Mouse (Mus musculus): Measurements from ENCODE around the gene Pla2g2e. TPM values are rescaled to one million over a fixed set of nuclear protein-coding genes. Genes with fewer than 3 reads are reported as not detected.
"Not testable (repeated sequence)": the region's sequence is repeated elsewhere in the genome, so short reads cannot be mapped to it uniquely, and the experiment has no call there.

Pla2g2e gene
- polyA plus RNA-seq, 1 experiment from 2014 or later, result 0.48 TPM

DNA sequence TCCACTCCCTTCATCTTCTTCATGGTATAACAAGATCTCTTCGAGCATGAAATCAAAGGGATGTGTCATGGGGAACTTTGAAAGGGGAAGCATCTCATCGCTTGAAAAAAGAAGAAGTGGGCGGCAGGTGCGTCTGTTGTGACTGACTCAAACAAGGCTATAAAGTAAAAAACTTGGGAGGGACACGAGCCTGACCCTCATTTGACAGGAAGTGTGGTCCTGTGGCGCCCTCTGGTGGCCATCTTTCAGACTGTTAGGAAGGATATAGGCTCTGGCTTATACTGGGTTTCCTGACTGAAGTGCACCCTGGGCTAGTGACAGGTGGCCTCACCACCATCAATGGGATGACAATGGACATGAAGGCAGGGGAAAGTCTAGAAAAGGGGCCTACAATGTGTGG lies 6.5 kb downstream of the Pla2g2e start:
- Histone ChIP-seq H3K9me3 (replicated peaks) (no peaks in the 10 kb centered on the region), H3K27ac (no peak overlapping the region), H3K9ac (no peak overlapping the region), H3K27me3 (peaks cover 18% of the 10 kb centered on the region), H3K4me2 (no peak overlapping the region), H3K4me1 (peaks cover 8% of the 10 kb centered on the region), H3K4me3 (replicated peaks) (no peak overlapping the region), H3K36me3 (no peaks in the 10 kb centered on the region)
- no peak; the same call in 1 of the 2 replicates for ATAC-seq (replicated peaks; ENCODE audit: low FRiP score)
- WGBS, result 7% methylated on average over 6 of the region's 6 CpGs

- Histone ChIP-seq H3K27me3 (no peaks in the 10 kb centered on the region), H3K27ac (no peak overlapping the region), H3K4me2 (no peak overlapping the region), H3K36me3 (peaks cover 19% of the 10 kb centered on the region), H3K9me3 (replicated peaks) (no peaks in the 10 kb centered on the region), H3K9ac (no peak overlapping the region), H3K4me3 (replicated peaks) (no peak overlapping the region), H3K4me1 (no peaks in the 10 kb centered on the region)
- 62% methylated on average over 7 of the region's 7 CpGs for WGBS
- ATAC-seq (replicated peaks; ENCODE audit: low FRiP score), result no peak
Observed at GRCm38 (mm10) chr4:138889165-138889564, 11.4 kb downstream of the Pla2g2e start.

- H3K9ac ChIP-seq, result no peak overlapping the region
- no peak for ATAC-seq (replicated peaks; ENCODE audit: low FRiP score)
- H3K4me3 ChIP-seq (replicated peaks), result no peak overlapping the region
- H3K36me3 ChIP-seq, result peaks cover 24% of the 10 kb centered on the region
- H3K27me3 ChIP-seq, result no peaks in the 10 kb centered on the region
- no peaks in the 10 kb centered on the region for H3K9me3 ChIP-seq (replicated peaks)
- 75% methylated on average over 8 of the region's 8 CpGs for WGBS
- no peak overlapping the region for H3K4me2 ChIP-seq
- H3K4me1 ChIP-seq, result no peaks in the 10 kb centered on the region
- no peak overlapping the region for H3K27ac ChIP-seq
Observed at GRCm38 (mm10) chr4:138889635-138890034, 11.9 kb downstream of the Pla2g2e start.

DNA sequence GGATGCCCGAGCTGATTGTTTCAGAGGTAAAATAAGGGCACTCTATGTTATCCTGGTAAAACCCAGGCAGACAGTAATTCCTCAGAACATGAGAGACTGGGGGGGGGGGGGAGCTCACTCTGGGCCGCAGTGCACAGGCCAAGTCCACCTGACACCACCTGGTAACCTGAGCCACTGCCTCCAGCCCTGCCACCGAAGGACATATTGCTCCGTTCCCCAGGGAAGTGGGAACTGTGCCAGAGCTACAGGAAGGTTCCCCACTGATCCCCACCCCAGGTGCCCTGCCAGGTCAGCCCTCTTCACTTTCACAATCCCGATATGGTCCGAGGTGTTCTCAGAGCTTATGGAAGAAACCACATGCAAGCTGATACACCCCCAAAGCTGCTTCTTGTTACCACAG lies 14.9 kb downstream of the Pla2g2e start:
- Histone ChIP-seq H3K4me2 (no peak overlapping the region), H3K9me3 (replicated peaks) (no peaks in the 10 kb centered on the region), H3K4me3 (replicated peaks) (no peak overlapping the region), H3K27ac (no peak overlapping the region), H3K9ac (no peak overlapping the region), H3K27me3 (no peaks in the 10 kb centered on the region), H3K36me3 (peaks cover 53% of the 10 kb centered on the region), H3K4me1 (no peaks in the 10 kb centered on the region)
- WGBS, result 59% methylated on average over 6 of the region's 6 CpGs
- no peak for ATAC-seq (replicated peaks; ENCODE audit: low FRiP score)

GRCm38 (mm10) chr4:138893789-138894188 lies 16.0 kb downstream of the Pla2g2e start:
- 85% methylated on average over 11 of the region's 11 CpGs for WGBS
- not testable (repeated sequence) for H3K4me2 ChIP-seq; H3K27me3 ChIP-seq; H3K9me3 ChIP-seq (replicated peaks); H3K4me3 ChIP-seq (replicated peaks); H3K4me1 ChIP-seq; ATAC-seq (replicated peaks; ENCODE audit: low FRiP score); H3K27ac ChIP-seq; H3K9ac ChIP-seq
- peaks cover 65% of the 10 kb centered on the region for H3K36me3 ChIP-seq

DNA sequence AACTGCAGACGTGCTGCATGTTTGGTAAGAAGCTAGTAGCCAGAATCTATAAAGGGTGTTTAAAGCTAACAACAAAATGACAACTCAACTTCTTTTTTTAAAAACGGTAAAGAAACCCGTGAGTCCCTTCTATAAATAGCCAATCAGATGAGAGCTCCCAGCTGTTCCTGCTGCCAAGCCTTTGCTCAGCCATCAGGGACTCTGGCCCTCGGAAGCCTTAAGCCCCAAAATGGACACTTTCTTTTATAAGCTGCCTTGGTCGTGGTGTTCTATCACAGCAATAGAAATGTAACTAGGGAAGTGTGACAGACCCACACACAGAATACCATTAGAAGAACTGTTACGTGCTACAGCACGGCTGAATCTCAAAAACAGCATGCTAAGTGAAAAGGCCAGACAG lies 21.6 kb downstream of the Pla2g2e start:
- H3K4me2 ChIP-seq, result no peak overlapping the region
- H3K36me3 ChIP-seq, result peaks cover 94% of the 10 kb centered on the region
- H3K4me3 ChIP-seq (replicated peaks), result no peak overlapping the region
- H3K9ac ChIP-seq, result no peak overlapping the region
- H3K27ac ChIP-seq, result no peak overlapping the region
- 72% methylated on average over 7 of the region's 7 CpGs for WGBS
- no peak for ATAC-seq (replicated peaks; ENCODE audit: low FRiP score)
- H3K4me1 ChIP-seq, result no peaks in the 10 kb centered on the region
- H3K9me3 ChIP-seq (replicated peaks), result no peaks in the 10 kb centered on the region
- H3K27me3 ChIP-seq, result no peaks in the 10 kb centered on the region

GRCm38 (mm10) chr4:138905624-138906337 lies 28.0 kb downstream of the Pla2g2e start:
- Histone ChIP-seq H3K27ac (no peak overlapping the region), H3K36me3 (peaks cover 90% of the 10 kb centered on the region), H3K4me1 (no peaks in the 10 kb centered on the region), H3K9ac (no peak overlapping the region), H3K4me3 (replicated peaks) (no peak overlapping the region), H3K4me2 (no peak overlapping the region), H3K9me3 (replicated peaks) (no peaks in the 10 kb centered on the region), H3K27me3 (no peaks in the 10 kb centered on the region)
- WGBS, result 94% methylated on average over 18 of the region's 18 CpGs
- no peak for ATAC-seq (replicated peaks; ENCODE audit: low FRiP score)

- ATAC-seq (replicated peaks; ENCODE audit: low FRiP score), result peak; percentile 63
- Histone ChIP-seq H3K27ac (peak overlapping the region; percentile 64), H3K9me3 (replicated peaks) (no peaks in the 10 kb centered on the region), H3K4me2 (peak overlapping the region; percentile 96), H3K9ac (peak overlapping the region; percentile 90), H3K4me1 (peaks cover 11% of the 10 kb centered on the region), H3K4me3 (replicated peaks) (peak overlapping the region; percentile 94), H3K36me3 (peaks cover 23% of the 10 kb centered on the region), H3K27me3 (no peaks in the 10 kb centered on the region)
- whole genome bisulfite sequencing, result under 1% methylated on average over 52 of the region's 52 CpGs
Observed at GRCm38 (mm10) chr4:138913141-138913787, 35.5 kb downstream of the Pla2g2e start.

DNA sequence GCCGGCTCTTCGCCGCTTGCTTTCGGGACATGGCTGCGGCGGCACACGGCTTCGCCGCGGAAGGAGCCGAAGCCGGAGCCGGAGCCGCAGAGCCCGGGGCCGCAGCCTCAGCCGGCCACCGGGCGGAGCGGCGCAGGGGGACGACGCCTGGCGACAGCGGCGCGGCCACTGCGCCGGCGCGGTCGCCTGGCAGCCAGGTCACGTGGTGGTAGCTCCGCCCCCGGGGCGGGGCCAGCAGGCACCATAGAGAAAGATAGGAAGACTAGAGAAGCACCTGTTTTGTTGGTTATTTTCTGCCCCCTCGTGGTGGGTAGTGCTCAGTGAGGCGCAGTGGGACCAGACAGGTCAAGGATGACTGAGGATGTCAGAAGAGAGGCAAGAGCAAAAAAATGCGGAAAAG lies 36.1 kb downstream of the Pla2g2e start, which contains the start of gene Otud3:
TSS of gene Otud3 (minus strand) at position 149 of the 400 bp plus-strand sequence.
- peak within 1 kb of the TSS; percentile 94 for H3K4me3 ChIP-seq (replicated peaks)
- no peaks in the 10 kb centered on the region for H3K27me3 ChIP-seq
- ATAC-seq (replicated peaks; ENCODE audit: low FRiP score), result peak; percentile 93
- H3K27ac ChIP-seq, result peak within 1 kb of the TSS; percentile 64
- H3K36me3 ChIP-seq, result peaks cover 22% of the 10 kb centered on the region
- no peaks in the 10 kb centered on the region for H3K9me3 ChIP-seq (replicated peaks)
- under 1% methylated on average over 39 of the region's 39 CpGs for WGBS
- H3K9ac ChIP-seq, result peak within 1 kb of the TSS; percentile 90
- H3K4me2 ChIP-seq, result peak within 1 kb of the TSS; percentile 96
- H3K4me1 ChIP-seq, result peaks cover 11% of the 10 kb centered on the region

DNA sequence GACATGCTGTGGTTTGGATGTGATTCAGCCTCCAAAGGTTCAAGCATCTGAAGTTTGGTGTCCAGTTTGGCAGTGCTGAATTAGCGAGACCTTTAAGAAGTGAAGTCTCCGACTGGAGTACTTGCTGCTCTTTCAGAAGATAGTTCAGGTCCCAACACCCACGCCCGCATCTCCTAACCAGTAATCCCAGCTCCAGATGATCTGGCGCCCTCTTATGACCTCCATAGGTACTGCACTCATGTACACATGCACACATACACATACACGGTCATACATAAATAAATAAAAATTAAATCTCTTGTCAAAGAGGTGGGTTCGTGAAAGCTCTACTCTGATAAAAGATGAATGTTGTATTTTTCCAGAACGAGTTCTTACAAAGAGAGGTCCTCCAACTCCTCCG lies 39.5 kb downstream of the Pla2g2e start:
- no peak for ATAC-seq (replicated peaks; ENCODE audit: low FRiP score)
- Histone ChIP-seq H3K27me3 (peaks cover 9% of the 10 kb centered on the region; the same call in 1 of the 2 replicates), H3K9me3 (replicated peaks) (no peaks in the 10 kb centered on the region), H3K27ac (no peak overlapping the region), H3K9ac (no peak overlapping the region), H3K4me2 (no peak overlapping the region), H3K36me3 (no peaks in the 10 kb centered on the region), H3K4me3 (replicated peaks) (no peak overlapping the region), H3K4me1 (peaks cover 20% of the 10 kb centered on the region)
- 84% methylated on average over 9 of the region's 9 CpGs for WGBS

DNA sequence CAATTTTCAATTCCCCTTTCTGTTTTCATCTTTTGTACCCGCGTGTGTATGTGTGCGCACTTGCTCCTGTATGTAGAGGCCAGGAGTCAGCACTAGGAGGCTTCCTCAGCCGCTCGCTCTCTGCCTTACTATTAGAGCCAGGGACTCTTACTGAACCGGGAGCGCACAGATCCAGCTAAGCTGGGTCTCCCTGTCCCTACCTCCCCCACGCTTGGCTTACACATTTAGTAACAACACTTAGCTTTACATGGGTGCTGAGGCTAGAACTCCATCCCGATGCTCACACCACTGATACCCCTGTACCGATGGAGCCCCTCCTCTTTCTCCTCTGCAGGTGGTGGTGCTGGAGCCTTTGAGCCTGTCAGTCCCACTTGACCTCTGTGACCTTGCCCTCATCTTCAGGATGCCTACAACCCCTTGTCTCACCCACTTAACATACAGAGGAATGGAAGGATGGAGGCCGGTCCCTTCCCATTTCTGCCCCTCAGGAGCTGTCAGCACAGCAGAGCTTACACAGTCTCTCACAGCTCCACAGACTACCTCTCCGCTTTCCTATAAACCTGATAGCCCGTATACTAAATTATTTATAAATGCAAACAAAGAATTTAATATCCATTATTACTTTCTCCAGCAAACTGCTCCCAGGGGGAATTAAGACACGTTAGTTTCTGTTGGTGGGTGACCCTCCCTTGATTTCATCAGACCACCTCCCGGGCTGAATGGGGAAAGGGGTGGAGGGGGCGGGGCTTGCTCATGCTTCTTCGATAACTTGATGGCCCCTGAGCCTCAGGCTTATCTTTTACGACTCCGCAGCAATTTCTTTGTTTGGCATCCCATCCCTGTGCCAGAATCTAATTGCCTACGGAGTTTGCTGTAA lies 43.8 kb downstream of the Pla2g2e start:
- Histone ChIP-seq H3K27me3 (peaks cover 14% of the 10 kb centered on the region), H3K9me3 (replicated peaks) (no peaks in the 10 kb centered on the region), H3K36me3 (no peaks in the 10 kb centered on the region), H3K9ac (no peak overlapping the region), H3K4me1 (peaks cover 11% of the 10 kb centered on the region), H3K4me2 (peak overlapping the region; percentile 56), H3K27ac (no peak overlapping the region), H3K4me3 (replicated peaks) (peak overlapping the region; percentile 28)
- 39% methylated on average over 20 of the region's 20 CpGs for WGBS
- no peak for ATAC-seq (replicated peaks; ENCODE audit: low FRiP score)

- Histone ChIP-seq H3K9ac (no peak overlapping the region), H3K27me3 (peaks cover 14% of the 10 kb centered on the region), H3K27ac (no peak overlapping the region), H3K4me3 (replicated peaks) (peak overlapping the region; percentile 28), H3K36me3 (no peaks in the 10 kb centered on the region), H3K4me2 (peak overlapping the region; percentile 56), H3K4me1 (peaks cover 11% of the 10 kb centered on the region), H3K9me3 (replicated peaks) (no peaks in the 10 kb centered on the region)
- peak; percentile 36; the same call in 1 of the 2 replicates for ATAC-seq (replicated peaks; ENCODE audit: low FRiP score)
- 1% methylated on average over 11 of the region's 11 CpGs for WGBS
Observed at GRCm38 (mm10) chr4:138922131-138922459, 44.4 kb downstream of the Pla2g2e start.
